Mouse (Mus musculus) CH12.LX (cell line): ENCODE data around the gene Slc25a21. TPM values are rescaled to one million over a fixed set of nuclear protein-coding genes. Genes with fewer than 3 reads are reported as not detected.

Experiments
- DNase-seq: peaks from one replicate; pipeline ENCODE4 v3.0.0-alpha.2; 2013; ENCODE audit errors: extremely low read depth
- H3K27ac ChIP-seq: 2 replicates; pipeline ENCODE4 v1.5.1; 2012; ENCODE audit warnings: low read depth, mild to moderate bottlenecking, control low read depth, moderate library complexity; ENCODE audit not compliant: insufficient read depth
- H3K27me3 ChIP-seq: replicated peaks from 2 replicates; pipeline ENCODE3; 2012; ENCODE audit warnings: inconsistent platforms
- H3K36me3 ChIP-seq, 2 experiments: replicated peaks in 1 of 2; 2 replicates each; pipeline versions ENCODE3 to v1.6.1; 2012; ENCODE audit warnings: inconsistent platforms in 1 of 2, low read length in 1 of 2, mild to moderate bottlenecking in 1 of 2, mixed read lengths in 1 of 2, moderate library complexity in 1 of 2; ENCODE audit not compliant: control insufficient read depth in 1 of 2, insufficient read depth in 1 of 2
- H3K4me1 ChIP-seq, 2 experiments: 2 replicates each; pipeline ENCODE4 v1.6.1; 2012; ENCODE audit warnings: inconsistent platforms in 1 of 2, moderate library complexity in 1 of 2; ENCODE audit not compliant: insufficient read depth in 2 of 2, control insufficient read depth in 1 of 2
- H3K4me2 ChIP-seq: 2 replicates; pipeline ENCODE4 v1.6.1; 2012; ENCODE audit warnings: low read depth, mild to moderate bottlenecking, control low read depth; ENCODE audit not compliant: poor library complexity, insufficient read depth, severe bottlenecking
- H3K4me3 ChIP-seq, 3 experiments: fragments of 150-350 bp in 1 of 3; sonication (generic) in 1 of 3; replicated peaks in 1 of 3; 2 replicates each; pipeline versions ENCODE3 to v1.5.1; 2011 to 2012; ENCODE audit warnings: low read depth in 2 of 3, low read length in 2 of 3, mild to moderate bottlenecking in 2 of 3, moderate library complexity in 2 of 3, control low read depth in 1 of 3, improper control_type of control experiment in 1 of 3, inconsistent platforms in 1 of 3, mixed read lengths in 1 of 3; ENCODE audit not compliant: poor library complexity in 1 of 3
- H3K79me2 ChIP-seq: replicated peaks from 2 replicates; pipeline ENCODE4 v1.6.1; 2012; ENCODE audit warnings: mild to moderate bottlenecking, moderate library complexity; ENCODE audit not compliant: control insufficient read depth, poor library complexity, insufficient read depth, severe bottlenecking; ENCODE audit errors: extremely low read depth
- H3K9ac ChIP-seq: 2 replicates; pipeline ENCODE4 v1.6.1; 2012; ENCODE audit warnings: low read depth, mild to moderate bottlenecking, control low read depth, moderate library complexity; ENCODE audit not compliant: insufficient read depth
- H3K9me3 ChIP-seq: replicated peaks from 2 replicates; pipeline ENCODE3; 2012; ENCODE audit warnings: low read length, inconsistent platforms, mixed read lengths
- BHLHE40 ChIP-seq: IDR thresholded peaks from 2 replicates; pipeline ENCODE4 v1.6.1; 2011; ENCODE audit warnings: mild to moderate bottlenecking, low read depth, low read length, improper control_type of control experiment
- CTCF ChIP-seq, 2 experiments: IDR thresholded peaks in 1 of 2; conservative IDR thresholded peaks in 1 of 2; 2 replicates each; pipeline ENCODE4 v1.5.1; 2011 to 2012; ENCODE audit warnings: low read depth in 2 of 2, low read length in 2 of 2, improper control_type of control experiment in 1 of 2, inconsistent platforms in 1 of 2, mild to moderate bottlenecking in 1 of 2, moderate library complexity in 1 of 2
- ELF1 ChIP-seq: IDR thresholded peaks from 2 replicates; pipeline ENCODE4 v1.6.1; 2014; ENCODE audit warnings: low read depth, mild to moderate bottlenecking, inconsistent platforms, low read length, improper control_type of control experiment
- EP300 ChIP-seq: IDR thresholded peaks from 2 replicates; pipeline ENCODE4 v1.6.1; 2011; ENCODE audit warnings: low read length, improper control_type of control experiment
- JUND ChIP-seq: conservative IDR thresholded peaks from 2 replicates; pipeline ENCODE4 v1.6.1; 2011; ENCODE audit warnings: low read depth, low read length, improper control_type of control experiment
- KAT2A ChIP-seq: IDR thresholded peaks from 2 replicates; pipeline ENCODE4 v1.6.1; 2012; ENCODE audit warnings: low read length, improper control_type of control experiment, inconsistent platforms; ENCODE audit not compliant: insufficient replicate concordance
- MAFK ChIP-seq: IDR thresholded peaks from 2 replicates; pipeline ENCODE4 v1.6.1; 2011; ENCODE audit warnings: low read length, improper control_type of control experiment; ENCODE audit not compliant: insufficient replicate concordance
- MAX ChIP-seq: IDR thresholded peaks from 2 replicates; pipeline ENCODE4 v1.6.1; 2011; ENCODE audit warnings: low read length, improper control_type of control experiment
- MXI1 ChIP-seq: IDR thresholded peaks from 2 replicates; pipeline ENCODE4 v1.6.1; 2011; ENCODE audit warnings: mild to moderate bottlenecking, low read depth, low read length, improper control_type of control experiment
- MYC ChIP-seq: IDR thresholded peaks from 2 replicates; pipeline ENCODE4 v1.6.1; 2011; ENCODE audit warnings: low read depth, mild to moderate bottlenecking, improper control_type of control experiment, low read length
- NELFE ChIP-seq: IDR thresholded peaks from 2 replicates; pipeline ENCODE4 v1.6.1; 2011; ENCODE audit warnings: low read depth, low read length, improper control_type of control experiment
- NRF1 ChIP-seq: IDR thresholded peaks from 2 replicates; pipeline ENCODE4 v1.6.1; 2014; ENCODE audit warnings: low read depth, mild to moderate bottlenecking, inconsistent platforms, low read length, improper control_type of control experiment, moderate library complexity
- RAD21 ChIP-seq: IDR thresholded peaks from 2 replicates; pipeline ENCODE4 v1.6.1; 2011; ENCODE audit warnings: low read depth, mild to moderate bottlenecking, low read length, improper control_type of control experiment, moderate library complexity
- RCOR1 ChIP-seq: conservative IDR thresholded peaks from 2 replicates; pipeline ENCODE4 v1.6.1; 2012; ENCODE audit warnings: low read depth, mild to moderate bottlenecking, inconsistent platforms, low read length, improper control_type of control experiment
- SMC3 ChIP-seq: IDR thresholded peaks from 2 replicates; pipeline ENCODE4 v1.6.1; 2011; ENCODE audit warnings: low read depth, low read length, improper control_type of control experiment
- USF1 ChIP-seq: IDR thresholded peaks from 2 replicates; pipeline ENCODE4 v1.6.1; 2014; ENCODE audit warnings: low read depth, mild to moderate bottlenecking, inconsistent platforms, low read length, improper control_type of control experiment
- USF2 ChIP-seq: conservative IDR thresholded peaks from 2 replicates; pipeline ENCODE4 v1.6.1; 2011; ENCODE audit warnings: low read depth, low read length, improper control_type of control experiment
- ZC3H11A ChIP-seq: IDR thresholded peaks from 2 replicates; pipeline ENCODE4 v1.6.1; 2012; ENCODE audit warnings: low read depth, mild to moderate bottlenecking, inconsistent platforms, low read length, improper control_type of control experiment
- ZKSCAN1 ChIP-seq: IDR thresholded peaks from 2 replicates; pipeline ENCODE4 v1.6.1; 2012; ENCODE audit warnings: low read depth, inconsistent platforms, low read length, improper control_type of control experiment, borderline replicate concordance
- ZMIZ1 ChIP-seq: IDR thresholded peaks from 2 replicates; pipeline ENCODE4 v1.6.1; 2012; ENCODE audit warnings: low read depth, mild to moderate bottlenecking, inconsistent platforms, low read length, improper control_type of control experiment
- ZNF384 ChIP-seq: IDR thresholded peaks from 2 replicates; pipeline ENCODE4 v1.6.1; 2012; ENCODE audit warnings: low read depth, low read length, improper control_type of control experiment, inconsistent platforms
- dilution Hi-C: fragments of 300-500 bp; cut with MboI; formaldehyde crosslinking; loops from 2 replicates; pipeline ENCODE4 v1.14.3; 2020; ENCODE audit warnings: low sequenced_read_pairs; ENCODE audit not compliant: extremely low pct_unique_long_range_greater_than_20kb, extremely low pct_ligation_motif_present
- in situ Hi-C: fragments of 300-500 bp; cut with MboI; formaldehyde crosslinking; loops from 3 replicates; pipeline ENCODE4 v1.14.3; 2019; ENCODE audit warnings: low sequenced_read_pairs, low pct_ligation_motif_present, low pct_unique_long_range_greater_than_20kb, mixed read lengths
- polyA plus RNA-seq: library from polyadenylated mRNA; unstranded; fragments of >175 nt; gene quantifications from 2 replicates; pipeline ENCODE4 v1.2.1, GENCODE M21; 2012; ENCODE audit warnings: low read depth; ENCODE audit not compliant: insufficient read length
- total RNA-seq, 2 experiments: library from RNA; depleted of rRNA; stranded (reverse); fragments of 300-350 nt in 1 of 2; fragments of >200 nt in 1 of 2; gene quantifications; 2 replicates each; pipeline ENCODE4 v1.2.3; 2012 to 2014

Gene Slc25a21
- total and polyA plus RNA-seq, 3 experiments = not detected

- H3K27ac ChIP-seq = no peak overlapping the region
- dilution Hi-C loops = no loop called here
- in situ Hi-C loops = no loop called here
- no peaks in the 10 kb centered on the region for H3K79me2 ChIP-seq
- no peak overlapping the region for H3K9ac ChIP-seq
- no peak overlapping the region for H3K4me3 ChIP-seq
- TF ChIP-seq USF1 = no peak
- TF ChIP-seq ZMIZ1 = no peak
- no peak for TF ChIP-seq NELFE
- TF ChIP-seq MAFK = no peak
- no peak for TF ChIP-seq USF2
- TF ChIP-seq MYC = no peak
- TF ChIP-seq RAD21 = no peak
- no peak for TF ChIP-seq KAT2A
- TF ChIP-seq SMC3 = no peak
- TF ChIP-seq MXI1 = no peak
- TF ChIP-seq BHLHE40 = no peak
- no peak for TF ChIP-seq RCOR1
- TF ChIP-seq JUND = no peak
- no peak for TF ChIP-seq MAX
- no peak for TF ChIP-seq ZNF384
- no peak for TF ChIP-seq ZC3H11A
- TF ChIP-seq ZKSCAN1 = no peak
- TF ChIP-seq NRF1 = no peak
- TF ChIP-seq EP300 = no peak
- no peak for TF ChIP-seq ELF1
- no peak overlapping the region for H3K4me2 ChIP-seq
- peak; percentile 6 for DNase-seq
- no peaks in the 10 kb centered on the region for H3K9me3 ChIP-seq
- H3K27me3 ChIP-seq = no peaks in the 10 kb centered on the region
- H3K36me3 ChIP-seq = no peaks in the 10 kb centered on the region
- H3K4me1 ChIP-seq = no peaks in the 10 kb centered on the region
Measured at GRCm38 (mm10) chr12:56940861-56941260, 256.4 kb downstream of the Slc25a21 start.

GRCm38 (mm10) chr12:56918145-56918544 is 279.1 kb downstream of the Slc25a21 start:
- dilution Hi-C loops = no loop called here
- Histone ChIP-seq H3K79me2 (no peaks in the 10 kb centered on the region), H3K36me3 (no peaks in the 10 kb centered on the region), H3K27ac (no peak overlapping the region), H3K9me3 (no peaks in the 10 kb centered on the region), H3K4me2 (no peak overlapping the region), H3K27me3 (no peaks in the 10 kb centered on the region), H3K4me1 (no peaks in the 10 kb centered on the region), H3K4me3 (no peak overlapping the region), H3K9ac (no peak overlapping the region)
- DNase-seq = no peak
- in situ Hi-C loops = no loop called here
- no peak for TF ChIP-seq CTCF (conservative IDR thresholded peaks at IDR 0.05 in 1 of 2, IDR thresholded peaks at IDR 0.05 in 1 of 2; ENCODE audit: low read depth in 2 of 2, low read length in 2 of 2)
